Mouse (Mus musculus) forebrain, embryonic 13.5 days (tissue): ENCODE data around the gene Dusp8. TPM values are rescaled to one million over a fixed set of nuclear protein-coding genes. Genes with fewer than 3 reads are reported as not detected.

ENCODE experiments used
- ATAC-seq: fragments of 200-750 bp; cut with Nextera tagmentation; 2 replicates; pipeline ENCODE4 v1.8.0; 2017
- H3K27ac ChIP-seq: fragments of 300-500 bp; sonication (generic); 2 replicates; pipeline ENCODE4 v1.5.1; 2015; ENCODE audit warnings: inconsistent platforms, mild to moderate bottlenecking, moderate library complexity
- H3K27me3 ChIP-seq: fragments of 300-500 bp; sonication (generic); 2 replicates; pipeline ENCODE4 v1.6.1; 2015; ENCODE audit warnings: mild to moderate bottlenecking, inconsistent platforms
- H3K36me3 ChIP-seq: fragments of 300-500 bp; sonication (generic); 2 replicates; pipeline ENCODE4 v1.6.1; 2015; ENCODE audit warnings: mild to moderate bottlenecking, inconsistent platforms; ENCODE audit not compliant: poor library complexity, severe bottlenecking
- H3K4me1 ChIP-seq: fragments of 300-500 bp; sonication (generic); 2 replicates; pipeline ENCODE4 v1.6.1; 2015; ENCODE audit warnings: inconsistent platforms
- H3K4me2 ChIP-seq: fragments of 300-500 bp; sonication (generic); 2 replicates; pipeline ENCODE4 v1.6.1; 2015; ENCODE audit warnings: inconsistent platforms, mild to moderate bottlenecking, moderate library complexity
- H3K4me3 ChIP-seq: fragments of 300-500 bp; sonication (generic); 2 replicates; pipeline ENCODE4 v1.5.1; 2015; ENCODE audit warnings: mild to moderate bottlenecking, inconsistent platforms
- H3K9ac ChIP-seq: fragments of 300-500 bp; sonication (generic); 2 replicates; pipeline ENCODE4 v1.6.1; 2015; ENCODE audit warnings: mild to moderate bottlenecking, inconsistent platforms
- H3K9me3 ChIP-seq: fragments of 300-500 bp; sonication (generic); replicated peaks from 2 replicates; pipeline ENCODE4 v1.6.1; 2016; ENCODE audit warnings: inconsistent platforms
- WGBS: fragments of 180-500 bp; shearing (Covaris S2); methylation state at CpG from one replicate; pipeline ENCODE4 v1.1.7; 2015; 5-methylcytosine and 5-hydroxymethylcytosine counted together
- polyA plus RNA-seq: library from polyadenylated mRNA; unstranded; fragments of >200 nt; fragmentation: Nextera tagmentation; extraction: Ambion mirVana; gene quantifications from 2 replicates; pipeline ENCODE4 v1.2.1, GENCODE M21; 2015

Gene Dusp8
- polyA plus RNA-seq, 1 experiment from 2014 or later = 44.1 TPM

- peaks cover 34% of the 10 kb centered on the region for H3K27me3 ChIP-seq
These were observed 11.9 kb downstream of the Dusp8 start for GRCm38 (mm10) chr7:142083588-142084317.

DNA sequence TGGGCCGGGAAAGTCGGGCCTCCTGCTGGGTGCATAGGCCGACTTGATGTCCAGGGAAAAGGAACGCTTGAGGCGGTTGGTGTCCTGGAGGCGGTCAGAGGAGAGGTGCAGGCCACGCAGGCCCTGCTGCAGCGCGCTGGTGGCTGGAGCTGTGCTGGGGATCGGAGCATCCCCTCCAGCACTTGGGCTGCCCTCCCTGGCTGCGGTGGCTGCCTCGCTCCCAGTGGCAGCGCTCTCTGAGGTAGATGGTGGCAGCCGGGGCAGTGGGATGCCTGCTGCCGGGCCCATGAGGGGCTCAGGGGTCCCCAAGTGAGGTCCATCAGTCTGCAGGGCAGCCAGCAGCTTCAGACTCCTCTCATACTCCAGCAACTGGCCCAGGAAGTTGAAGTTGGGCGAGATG, 13.0 kb downstream of the Dusp8 start:
- H3K4me1 ChIP-seq = peaks cover 32% of the 10 kb centered on the region
- no peak overlapping the region for H3K27ac ChIP-seq
- peaks cover 85% of the 10 kb centered on the region for H3K36me3 ChIP-seq
- no peak overlapping the region for H3K9ac ChIP-seq
- 45% methylated on average over 16 of the region's 16 CpGs for WGBS
- no peak overlapping the region for H3K4me2 ChIP-seq
- no peak for ATAC-seq
- H3K27me3 ChIP-seq = peaks cover 34% of the 10 kb centered on the region
- no peaks in the 10 kb centered on the region for H3K9me3 ChIP-seq
- no peak overlapping the region for H3K4me3 ChIP-seq

More at GRCm38 (mm10) chr7:142083588-142084317, 11.9 kb downstream of the Dusp8 start:
- 0 out of 2 replicates have a peak overlapping the region, but pooled peaks have one; percentile 8 for H3K4me2 ChIP-seq
- peaks cover 88% of the 10 kb centered on the region for H3K36me3 ChIP-seq
- ATAC-seq = 0 out of 2 replicates have a peak, but pooled peaks have one; percentile 19
- H3K9ac ChIP-seq = no peak overlapping the region
- 39% methylated on average over 12 of the region's 12 CpGs for WGBS
- peaks cover 43% of the 10 kb centered on the region for H3K4me1 ChIP-seq
- H3K9me3 ChIP-seq = no peaks in the 10 kb centered on the region
- no peak overlapping the region for H3K4me3 ChIP-seq
- H3K27ac ChIP-seq = 0 out of 2 replicates have a peak overlapping the region, but pooled peaks have one; percentile 52

GRCm38 (mm10) chr7:142082179-142082578, 13.5 kb downstream of the Dusp8 start:
- Histone ChIP-seq H3K9me3 (no peaks in the 10 kb centered on the region), H3K4me3 (no peak overlapping the region), H3K4me1 (peaks cover 32% of the 10 kb centered on the region), H3K27ac (no peak overlapping the region), H3K4me2 (no peak overlapping the region), H3K27me3 (peaks cover 34% of the 10 kb centered on the region), H3K9ac (no peak overlapping the region), H3K36me3 (peaks cover 81% of the 10 kb centered on the region)
- 24% methylated on average over 38 of the region's 38 CpGs for WGBS
- ATAC-seq = no peak

- Histone ChIP-seq H3K4me3 (no peak overlapping the region), H3K9me3 (no peaks in the 10 kb centered on the region), H3K4me2 (no peak overlapping the region), H3K27ac (no peak overlapping the region), H3K36me3 (peaks cover 76% of the 10 kb centered on the region), H3K27me3 (peaks cover 34% of the 10 kb centered on the region), H3K4me1 (peaks cover 32% of the 10 kb centered on the region), H3K9ac (no peak overlapping the region)
- WGBS = 46% methylated on average over 14 of the region's 17 CpGs
- ATAC-seq = no peak
These were observed 13.9 kb downstream of the Dusp8 start for GRCm38 (mm10) chr7:142081736-142082135.

DNA sequence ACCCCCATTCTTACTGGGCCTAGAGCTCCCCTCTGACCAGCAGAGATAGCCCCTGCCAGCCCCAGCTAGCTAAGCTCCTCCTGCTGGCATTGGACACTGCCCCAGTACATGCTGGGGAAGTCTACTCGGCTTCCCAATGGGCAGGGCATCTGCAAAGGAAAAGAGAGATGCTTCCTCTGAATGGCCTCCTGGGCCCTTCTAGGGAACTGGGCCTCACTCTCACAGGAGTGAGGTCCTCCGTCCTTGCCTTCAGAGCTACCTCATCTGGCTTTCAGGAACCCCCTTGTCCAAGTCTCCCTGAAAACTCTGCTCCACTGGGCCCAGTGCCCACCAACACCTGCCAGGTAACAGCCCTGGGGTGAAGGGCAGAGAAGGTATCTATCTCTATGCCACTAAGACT, 14.8 kb downstream of the Dusp8 start:
- no peaks in the 10 kb centered on the region for H3K9me3 ChIP-seq
- no peak overlapping the region for H3K9ac ChIP-seq
- no peak overlapping the region for H3K4me3 ChIP-seq
- WGBS = 57% methylated on average over 2 of the region's 2 CpGs
- no peak for ATAC-seq
- no peak overlapping the region for H3K27ac ChIP-seq
- peaks cover 32% of the 10 kb centered on the region for H3K4me1 ChIP-seq
- peaks cover 34% of the 10 kb centered on the region for H3K27me3 ChIP-seq
- H3K4me2 ChIP-seq = no peak overlapping the region
- H3K36me3 ChIP-seq = peaks cover 68% of the 10 kb centered on the region

DNA sequence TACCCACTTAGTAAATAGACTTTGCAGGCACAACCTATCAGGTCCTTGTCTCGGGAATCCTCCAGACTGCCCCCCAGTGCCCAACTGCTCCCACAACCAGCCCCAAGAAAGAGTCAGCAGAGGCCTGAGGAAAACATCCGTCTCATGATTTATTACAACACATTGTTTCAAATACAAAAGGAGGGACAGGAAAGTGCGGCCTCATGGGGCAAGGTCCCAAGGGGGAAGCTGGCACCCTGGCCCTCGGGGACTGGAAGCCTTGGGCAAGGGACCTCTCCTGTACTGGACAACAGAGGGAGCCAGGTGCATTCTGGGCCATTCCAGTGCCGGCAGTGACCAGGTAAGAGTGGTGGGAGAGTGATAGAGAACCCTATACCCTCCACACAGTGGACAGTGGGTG, 16.3 kb downstream of the Dusp8 start:
- H3K9me3 ChIP-seq = no peaks in the 10 kb centered on the region
- H3K4me1 ChIP-seq = peaks cover 17% of the 10 kb centered on the region
- peaks cover 52% of the 10 kb centered on the region for H3K36me3 ChIP-seq
- peaks cover 33% of the 10 kb centered on the region for H3K27me3 ChIP-seq
- no peak overlapping the region for H3K9ac ChIP-seq
- no peak overlapping the region for H3K4me3 ChIP-seq
- ATAC-seq = no peak
- WGBS = 57% methylated on average over 5 of the region's 5 CpGs
- H3K4me2 ChIP-seq = no peak overlapping the region
- H3K27ac ChIP-seq = no peak overlapping the region

- Histone ChIP-seq H3K27ac (no peak overlapping the region), H3K4me3 (no peak overlapping the region)
- 83% methylated on average over 3 of the region's 3 CpGs for WGBS
These were observed 18.5 kb downstream of the Dusp8 start for GRCm38 (mm10) chr7:142077138-142077537.

GRCm38 (mm10) chr7:142074146-142074886, 21.3 kb downstream of the Dusp8 start:
- Histone ChIP-seq H3K9ac (no peak overlapping the region), H3K4me3 (no peak overlapping the region), H3K4me2 (no peak overlapping the region), H3K27ac (no peak overlapping the region), H3K27me3 (peaks cover 16% of the 10 kb centered on the region; the same call in 1 of the 2 replicates), H3K36me3 (peaks cover 7% of the 10 kb centered on the region; the same call in 1 of the 2 replicates), H3K9me3 (no peaks in the 10 kb centered on the region), H3K4me1 (peaks cover 10% of the 10 kb centered on the region; the same call in 1 of the 2 replicates)
- 76% methylated on average over 8 of the region's 8 CpGs for WGBS
- ATAC-seq = no peak

More at GRCm38 (mm10) chr7:142077138-142077537, 18.5 kb downstream of the Dusp8 start:
- Histone ChIP-seq H3K9me3 (no peaks in the 10 kb centered on the region), H3K4me2 (no peak overlapping the region), H3K36me3 (peaks cover 30% of the 10 kb centered on the region), H3K27me3 (peaks cover 17% of the 10 kb centered on the region), H3K9ac (no peak overlapping the region), H3K4me1 (peaks cover 5% of the 10 kb centered on the region)
- ATAC-seq = no peak

DNA sequence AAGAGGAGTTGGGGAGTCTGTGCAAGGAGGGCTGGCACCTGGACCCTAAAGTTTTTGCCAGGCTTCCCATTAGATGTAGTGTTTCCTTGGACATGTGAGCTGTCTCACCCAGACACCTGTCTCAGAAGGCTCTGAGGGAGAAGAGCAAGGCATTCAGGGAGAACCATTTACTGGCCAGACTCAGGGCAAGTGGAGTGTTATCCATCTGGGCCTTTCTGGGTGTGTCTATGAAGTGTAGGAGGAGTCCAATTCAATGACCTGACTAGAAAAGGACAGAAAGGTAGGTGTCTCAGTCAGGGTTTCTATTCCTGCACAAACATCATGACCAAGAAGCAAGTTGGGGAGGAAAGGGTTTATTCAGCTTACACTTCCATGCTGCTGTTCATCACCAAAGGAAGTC, 23.9 kb downstream of the Dusp8 start:
- H3K4me3 ChIP-seq = no peak overlapping the region
- peaks cover 10% of the 10 kb centered on the region; the same call in 1 of the 2 replicates for H3K4me1 ChIP-seq
- no peak overlapping the region for H3K4me2 ChIP-seq
- no peak overlapping the region for H3K27ac ChIP-seq
- ATAC-seq = no peak
- H3K36me3 ChIP-seq = no peaks in the 10 kb centered on the region
- no peaks in the 10 kb centered on the region for H3K9me3 ChIP-seq
- no peak overlapping the region for H3K9ac ChIP-seq
- H3K27me3 ChIP-seq = peaks cover 24% of the 10 kb centered on the region; the same call in 1 of the 2 replicates

DNA sequence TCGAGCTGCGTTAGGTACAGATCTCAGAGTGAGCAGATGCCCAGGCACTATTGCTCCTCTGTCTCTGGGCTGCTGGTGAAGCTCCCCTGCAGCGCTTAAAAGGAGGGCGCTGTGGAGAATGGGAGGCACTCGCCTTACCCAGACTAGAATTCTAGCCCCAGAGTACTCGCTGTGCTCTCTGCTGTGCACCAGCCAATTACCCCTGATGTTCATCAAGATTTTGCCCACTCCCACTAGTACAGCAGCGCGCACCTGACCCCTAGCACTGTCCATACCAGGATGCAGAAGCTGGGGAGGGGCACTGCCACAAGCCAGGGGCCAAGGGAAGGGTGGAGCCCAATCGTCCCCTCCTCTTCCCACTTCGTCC, 24.4 kb downstream of the Dusp8 start:
- 0 out of 2 replicates have a peak overlapping the region, but pooled peaks have one; percentile 18 for H3K4me3 ChIP-seq

GRCm38 (mm10) chr7:142070458-142071211, 25.0 kb downstream of the Dusp8 start:
- 16% methylated on average over 13 of the region's 13 CpGs for WGBS
- H3K4me1 ChIP-seq = peaks cover 10% of the 10 kb centered on the region; the same call in 1 of the 2 replicates
- H3K4me2 ChIP-seq = peak overlapping the region; percentile 54
- peak; percentile 83 for ATAC-seq
- peaks cover 26% of the 10 kb centered on the region; the same call in 1 of the 2 replicates for H3K27me3 ChIP-seq
- H3K9ac ChIP-seq = no peak overlapping the region
- H3K4me3 ChIP-seq = 0 out of 2 replicates have a peak overlapping the region, but pooled peaks have one; percentile 18
- no peak overlapping the region for H3K27ac ChIP-seq
- H3K9me3 ChIP-seq = no peaks in the 10 kb centered on the region
- no peaks in the 10 kb centered on the region for H3K36me3 ChIP-seq

More for the DNA sequence above, 24.4 kb downstream of the Dusp8 start:
- Histone ChIP-seq H3K27ac (no peak overlapping the region), H3K9ac (no peak overlapping the region), H3K27me3 (peaks cover 24% of the 10 kb centered on the region; the same call in 1 of the 2 replicates), H3K36me3 (no peaks in the 10 kb centered on the region), H3K4me1 (peaks cover 10% of the 10 kb centered on the region; the same call in 1 of the 2 replicates), H3K4me2 (peak overlapping the region; percentile 54), H3K9me3 (no peaks in the 10 kb centered on the region)
- WGBS = 2% methylated on average over 8 of the region's 10 CpGs
- no peak; the same call in 1 of the 2 replicates for ATAC-seq
